ENCODE assay signal across 8 mouse cellular contexts in the genomic region with DNA sequence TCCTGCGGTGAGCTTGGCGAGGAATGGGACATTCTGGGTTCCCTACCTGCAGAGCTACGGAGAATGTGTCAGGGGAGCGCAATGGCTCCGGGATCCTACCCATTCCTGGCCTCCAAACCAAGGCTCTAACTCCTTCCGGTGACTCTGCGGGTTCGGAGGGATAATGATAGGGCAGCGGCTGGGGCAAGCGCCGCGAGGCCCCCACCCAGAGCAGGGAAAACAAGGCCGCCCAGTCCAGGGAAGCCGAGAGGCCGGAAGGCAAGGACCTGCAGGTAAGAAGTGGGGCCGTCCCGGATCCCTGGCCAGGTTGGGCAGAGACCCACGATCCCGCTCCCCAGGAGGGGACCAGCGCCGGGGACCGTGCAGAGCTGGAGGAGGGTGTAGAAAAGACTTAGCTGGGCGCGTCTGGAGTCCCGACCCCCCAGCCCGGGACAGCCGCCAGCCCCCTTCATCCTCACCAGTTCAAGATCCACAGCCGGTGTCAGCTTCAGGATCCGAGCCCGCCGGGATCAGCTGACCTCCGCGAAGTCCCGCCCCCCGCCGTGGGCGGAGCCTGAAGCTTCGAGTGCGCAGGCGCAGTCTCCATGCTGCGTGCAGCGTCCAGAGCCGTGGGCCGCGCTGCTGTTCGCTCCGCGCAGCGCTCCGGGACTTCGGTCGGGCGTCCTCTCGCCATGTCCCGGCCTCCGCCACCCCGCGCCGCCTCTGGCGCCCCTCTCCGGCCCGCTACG. TPM values are rescaled to one million over a fixed set of nuclear protein-coding genes. Genes with fewer than 3 reads are reported as not detected.
DNase-seq lines count a peak whose midpoint lies in the region; ATAC-seq and TF ChIP-seq lines count a peak whose summit lies in the region.

TSS of gene Pqlc2 (minus strand) at position 538 of the 728 bp plus-strand sequence.
TSS of gene Akr7a5 (plus strand) at position 574 of the 728 bp plus-strand sequence.

- peak within 1 kb of the TSS; percentile 81 for H3K27ac ChIP-seq in embryonic facial prominence, embryonic 13.5 days
- peak within 1 kb of the TSS; percentile 81 for H3K27ac ChIP-seq in kidney, adult 2 months (ENCODE audit: insufficient read depth, low read depth, low read length)
- H3K27ac ChIP-seq in limb, embryonic 12.5 days = peak within 1 kb of the TSS; percentile 85
- H3K27ac ChIP-seq in midbrain, embryonic 15.5 days = peak within 1 kb of the TSS; percentile 77
- H3K27ac ChIP-seq in spleen, adult 2 months (ENCODE audit: insufficient read depth, low read length) = peak within 1 kb of the TSS; percentile 54; the same call in 1 of the 2 replicates

- no peaks in the 10 kb centered on the region for H3K27me3 ChIP-seq in embryonic facial prominence, embryonic 13.5 days
- H3K27me3 ChIP-seq in kidney, adult 2 months (replicated peaks; ENCODE audit: control insufficient read depth, insufficient read depth, low read length) = no peaks in the 10 kb centered on the region
- H3K27me3 ChIP-seq in limb, embryonic 12.5 days = no peaks in the 10 kb centered on the region
- no peaks in the 10 kb centered on the region for H3K27me3 ChIP-seq in midbrain, embryonic 15.5 days (replicated peaks)
- no peaks in the 10 kb centered on the region for H3K27me3 ChIP-seq in spleen, adult 2 months (ENCODE audit: control insufficient read depth, insufficient read depth, low read length)

- TF ChIP-seq POLR2A in kidney, adult 2 months (IDR thresholded peaks at IDR 0.05; ENCODE audit: low read depth, low read length) = peak; percentile 83
- TF ChIP-seq POLR2A in spleen, adult 2 months (IDR thresholded peaks at IDR 0.05; ENCODE audit: low read depth, low read length) = peak; percentile 77

- peak within 1 kb of the TSS; percentile 99 for H3K4me3 ChIP-seq in embryonic facial prominence, embryonic 13.5 days
- H3K4me3 ChIP-seq in kidney, adult 2 months (ENCODE audit: insufficient read depth, low read depth, low read length) = peak within 1 kb of the TSS; percentile 64
- H3K4me3 ChIP-seq in limb, embryonic 12.5 days (replicated peaks) = peak within 1 kb of the TSS; percentile 93
- H3K4me3 ChIP-seq in midbrain, embryonic 15.5 days = peak within 1 kb of the TSS; percentile 82
- H3K4me3 ChIP-seq in spleen, adult 2 months (ENCODE audit: extremely low read depth, insufficient read depth, insufficient read length) = peak within 1 kb of the TSS; percentile 73

- H3K4me1 ChIP-seq in embryonic facial prominence, embryonic 13.5 days = peaks cover 31% of the 10 kb centered on the region
- H3K4me1 ChIP-seq in kidney, adult 2 months (ENCODE audit: control insufficient read depth, insufficient read depth, low read length) = 0 out of 2 replicates have a peak, but pooled peaks cover 12% of the 10 kb centered on the region
- H3K4me1 ChIP-seq in limb, embryonic 12.5 days (replicated peaks) = peaks cover 20% of the 10 kb centered on the region
- H3K4me1 ChIP-seq in midbrain, embryonic 15.5 days = peaks cover 28% of the 10 kb centered on the region
- H3K4me1 ChIP-seq in spleen, adult 2 months (ENCODE audit: control insufficient read depth, insufficient read depth, insufficient read length) = peaks cover 27% of the 10 kb centered on the region

- under 1% methylated on average over 63 of the region's 63 CpGs for WGBS in embryonic facial prominence, embryonic 13.5 days
- 1% methylated on average over 63 of the region's 63 CpGs for WGBS in kidney, adult 2 months
- WGBS in limb, embryonic 12.5 days = under 1% methylated on average over 63 of the region's 63 CpGs
- under 1% methylated on average over 63 of the region's 63 CpGs for WGBS in midbrain, embryonic 15.5 days
- 1% methylated on average over 60 of the region's 63 CpGs for WGBS in spleen, adult 2 months

- H3K36me3 ChIP-seq in embryonic facial prominence, embryonic 13.5 days = peaks cover 33% of the 10 kb centered on the region
- no peaks in the 10 kb centered on the region for H3K36me3 ChIP-seq in kidney, adult 2 months (ENCODE audit: control insufficient read depth, insufficient read depth, low read length)
- H3K36me3 ChIP-seq in limb, embryonic 12.5 days = peaks cover 34% of the 10 kb centered on the region
- H3K36me3 ChIP-seq in midbrain, embryonic 15.5 days (replicated peaks) = no peaks in the 10 kb centered on the region; the same call in 1 of the 2 replicates
- H3K36me3 ChIP-seq in spleen, adult 2 months (ENCODE audit: control insufficient read depth, insufficient read depth, low read length) = peaks cover 3% of the 10 kb centered on the region; the same call in 1 of the 2 replicates

- peak; percentile 79 for ATAC-seq in embryonic facial prominence, embryonic 13.5 days (ENCODE audit: insufficient number of reproducible peaks, insufficient read depth, low FRiP score, low TSS enrichment, low read depth)
- peak; percentile 77 for ATAC-seq in limb, embryonic 12.5 days (ENCODE audit: insufficient number of reproducible peaks, insufficient read depth, low FRiP score, low TSS enrichment, low read depth)
- peak; percentile 90 for ATAC-seq in midbrain, embryonic 15.5 days (replicated peaks)

- peak; percentile 93 for DNase-seq in 3134 (ENCODE audit: extremely low read depth, insufficient read length, low spot score)
- peak; percentile 99 for DNase-seq in adrenal gland, postnatal 36 days
- DNase-seq in heart, adult 18-20 months = peak; percentile 97 to 100
- DNase-seq in kidney, adult 2 months = peak; percentile 98
- DNase-seq in spleen, adult 2 months (ENCODE audit: low read depth in 1 of 2, low spot score in 2 of 2) = peak; percentile 74 to 97

- peak within 1 kb of the TSS; percentile 96 for H3K4me2 ChIP-seq in embryonic facial prominence, embryonic 13.5 days
- peak within 1 kb of the TSS; percentile 96 for H3K4me2 ChIP-seq in limb, embryonic 12.5 days
- H3K4me2 ChIP-seq in midbrain, embryonic 15.5 days = peak within 1 kb of the TSS; percentile 70

- no peak for TF ChIP-seq CTCF in kidney, adult 2 months (conservative IDR thresholded peaks at IDR 0.05; ENCODE audit: insufficient read depth, insufficient read length, low read depth, low read length)
- TF ChIP-seq CTCF in spleen, adult 2 months (IDR thresholded peaks at IDR 0.05; ENCODE audit: extremely low read depth, insufficient read depth, insufficient read length, insufficient replicate concordance) = no peak

- H3K9ac ChIP-seq in embryonic facial prominence, embryonic 13.5 days = peak within 1 kb of the TSS; percentile 97
- peak within 1 kb of the TSS; percentile 97 for H3K9ac ChIP-seq in limb, embryonic 12.5 days (replicated peaks)
- H3K9ac ChIP-seq in midbrain, embryonic 15.5 days = peak within 1 kb of the TSS; percentile 84

- H3K9me3 ChIP-seq in embryonic facial prominence, embryonic 13.5 days = no peaks in the 10 kb centered on the region
- no peaks in the 10 kb centered on the region for H3K9me3 ChIP-seq in limb, embryonic 12.5 days
- H3K9me3 ChIP-seq in midbrain, embryonic 15.5 days = no peaks in the 10 kb centered on the region

RNA-seq across cellular contexts. Expression of gene Pqlc2, which starts in this region (rescaled TPM):
- 1 to 10 TPM; 7.9 to 9.4 TPM for total RNA-seq in adrenal gland, postnatal 36 days (2021)
- 14.9 and 16.7 TPM in 2 replicates for polyA plus RNA-seq in embryonic facial prominence, embryonic 13.5 days (2015; fragmentation: Nextera tagmentation; extraction: Ambion mirVana)
- 1 to 10 TPM; 5.0 to 5.8 TPM for total RNA-seq in heart, adult 18-20 months (2021)
- 63.3 and 71.7 TPM in 2 replicates for polyA plus RNA-seq in kidney, adult 2 months (2012; rRNA removed)
- polyA plus RNA-seq in limb, embryonic 12.5 days (2016; fragmentation: Nextera tagmentation; extraction: Ambion mirVana) = 15.3 and 16.1 TPM in 2 replicates
- polyA plus RNA-seq in midbrain, embryonic 15.5 days (2015; fragmentation: Nextera tagmentation; extraction: Ambion mirVana) = 16.3 TPM in 2 replicates
- polyA plus RNA-seq in spleen, adult 2 months (2012; rRNA removed) = 48.3 and 54.1 TPM in 2 replicates

RNA-seq across cellular contexts. Expression of gene Akr7a5, which starts in this region (rescaled TPM):
- 10 to 100 TPM; 65.8 to 69.2 TPM for total RNA-seq in adrenal gland, postnatal 36 days (2021)
- polyA plus RNA-seq in embryonic facial prominence, embryonic 13.5 days (2015; fragmentation: Nextera tagmentation; extraction: Ambion mirVana) = 91.9 and 121 TPM in 2 replicates
- 10 to 100 TPM; 55.9 to 57.5 TPM for total RNA-seq in heart, adult 18-20 months (2021)
- 245 and 280 TPM in 2 replicates for polyA plus RNA-seq in kidney, adult 2 months (2012; rRNA removed)
- polyA plus RNA-seq in limb, embryonic 12.5 days (2016; fragmentation: Nextera tagmentation; extraction: Ambion mirVana) = 146 and 150 TPM in 2 replicates
- polyA plus RNA-seq in midbrain, embryonic 15.5 days (2015; fragmentation: Nextera tagmentation; extraction: Ambion mirVana) = 68.5 and 72.1 TPM in 2 replicates
- polyA plus RNA-seq in spleen, adult 2 months (2012; rRNA removed) = 22.0 and 32.8 TPM in 2 replicates

Comparison
In these comparisons a context has a peak if more than half of its experiments do, and no peak if none do; other contexts are left out.
1. Peak in every context shown above with its lines: DNase-seq, ATAC-seq, H3K4me3 ChIP-seq and H3K27ac ChIP-seq.